Mouse (Mus musculus): ENCODE data around the gene Raver2. TPM values are rescaled to one million over a fixed set of nuclear protein-coding genes. Genes with fewer than 3 reads are reported as not detected.
"Not testable (repeated sequence)": the region's sequence is repeated elsewhere in the genome, so short reads cannot be mapped to it uniquely, and the experiment has no call there.

Raver2 gene
- polyA plus RNA-seq (2017; shearing (Covaris generic)), result 1 to 10 TPM; 1.6 to 2.1 TPM

DNA sequence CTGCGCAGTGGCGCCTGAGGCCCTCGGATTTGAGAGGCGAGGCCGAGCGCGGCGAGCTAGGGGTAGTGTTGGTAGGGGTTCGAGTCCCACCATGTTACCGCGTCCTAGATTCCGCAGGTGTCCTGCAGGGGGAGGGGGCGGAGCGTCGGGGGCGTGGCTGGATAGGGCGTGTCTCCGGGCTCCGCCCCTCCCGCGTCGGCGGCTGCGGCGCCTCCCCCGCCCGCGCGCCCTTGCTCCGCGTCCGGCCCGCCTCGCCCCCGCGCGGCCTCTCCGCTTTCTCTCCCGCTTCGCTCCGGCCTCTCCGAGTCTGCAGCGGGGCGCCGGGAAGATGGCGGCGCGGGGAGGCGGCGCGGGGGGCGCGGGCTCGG is at the start of gene Raver2:
TSS of gene Raver2 (plus strand) at position 198 of the 368 bp plus-strand sequence.
- ATAC-seq, result peak; percentile 43

DNA sequence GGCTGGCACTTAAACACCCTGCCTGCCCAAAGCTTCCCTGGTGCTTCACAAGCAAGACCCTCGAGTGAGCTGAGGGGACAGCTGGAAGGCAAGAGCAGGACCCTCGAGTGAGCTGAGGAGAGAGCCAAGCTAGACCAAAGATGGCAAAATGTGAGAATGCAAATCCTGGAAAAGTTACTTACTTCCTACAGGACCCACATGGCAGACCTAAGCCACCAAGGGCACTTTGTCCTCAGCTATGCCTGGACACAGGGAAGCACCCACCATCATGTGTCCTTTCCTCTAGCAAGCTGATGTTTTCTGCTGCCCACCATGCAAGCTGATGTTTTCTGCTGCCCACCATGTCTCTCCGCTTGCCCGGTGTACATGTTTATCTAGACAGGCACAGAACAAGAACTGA is 48.2 kb upstream of the Raver2 start, which contains the start of gene Gm10577:
TSS of gene Gm10577 (minus strand) at position 101 of the 400 bp plus-strand sequence.
- ATAC-seq, result no peak

DNA sequence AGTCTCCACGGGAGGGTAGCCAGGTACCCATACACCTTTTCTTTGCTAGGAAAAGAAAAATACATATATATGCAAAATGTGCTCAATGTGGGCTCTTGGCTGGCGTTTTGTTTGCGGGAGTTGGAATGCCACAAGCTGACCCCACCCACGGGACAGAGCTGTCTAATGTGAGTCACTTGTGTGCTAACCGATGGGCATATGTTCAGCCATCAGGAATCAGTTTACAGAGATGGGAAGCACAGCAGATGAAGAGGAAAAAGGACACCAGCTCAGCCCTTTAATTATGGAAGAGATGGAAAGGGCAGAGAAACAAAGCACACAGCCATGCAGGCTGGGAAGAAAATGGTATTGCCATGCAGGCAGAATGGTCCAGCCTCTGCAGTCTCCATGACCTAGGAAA is 42.2 kb upstream of the Raver2 start:
- no peak for ATAC-seq

DNA sequence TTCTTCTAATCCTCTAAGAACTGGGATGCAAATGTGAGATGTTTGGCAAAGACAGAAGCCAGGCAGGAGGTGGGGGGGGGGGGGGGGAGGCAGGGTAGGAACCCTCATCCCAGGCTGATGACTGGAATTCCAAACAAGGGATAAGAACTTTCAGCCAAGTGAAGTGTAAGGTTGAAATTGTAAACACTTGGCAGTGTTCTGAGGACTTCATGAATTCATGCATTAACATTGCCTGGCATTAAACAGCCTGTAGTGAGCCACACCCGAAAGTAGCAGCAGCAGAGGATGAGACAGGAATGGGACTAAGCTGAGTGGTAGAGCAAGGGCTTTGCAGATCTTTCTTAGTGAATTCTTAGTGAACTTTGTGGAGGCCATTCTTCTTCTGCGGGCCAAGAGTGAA is 41.8 kb upstream of the Raver2 start:
- no peak for ATAC-seq

DNA sequence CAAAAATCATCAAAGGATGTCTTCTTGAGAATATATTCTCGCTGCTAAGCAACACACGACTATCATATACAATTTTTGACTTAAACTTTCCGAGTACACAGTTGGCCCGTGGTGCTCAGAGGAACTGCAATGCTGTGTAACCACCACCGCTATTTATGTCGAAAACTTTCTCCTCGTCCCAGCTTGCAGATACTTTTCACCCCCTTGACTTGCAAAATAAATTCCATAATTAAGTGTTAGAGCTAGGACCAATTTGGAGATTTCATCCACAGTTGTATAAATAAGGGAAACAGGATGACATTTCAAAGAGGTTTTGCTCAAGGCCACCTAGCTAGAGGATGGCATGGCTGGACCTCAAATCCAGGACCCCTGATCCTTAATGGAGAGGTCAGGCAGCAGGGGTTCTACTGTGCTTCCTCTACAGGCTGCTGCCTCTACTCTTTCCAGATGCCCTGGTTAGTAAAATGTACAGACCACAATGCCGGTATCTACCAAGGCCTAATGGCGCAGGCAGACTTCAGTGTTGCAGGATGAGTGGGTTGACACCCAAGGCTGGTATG is 40.9 kb upstream of the Raver2 start:
- ATAC-seq, result no peak

DNA sequence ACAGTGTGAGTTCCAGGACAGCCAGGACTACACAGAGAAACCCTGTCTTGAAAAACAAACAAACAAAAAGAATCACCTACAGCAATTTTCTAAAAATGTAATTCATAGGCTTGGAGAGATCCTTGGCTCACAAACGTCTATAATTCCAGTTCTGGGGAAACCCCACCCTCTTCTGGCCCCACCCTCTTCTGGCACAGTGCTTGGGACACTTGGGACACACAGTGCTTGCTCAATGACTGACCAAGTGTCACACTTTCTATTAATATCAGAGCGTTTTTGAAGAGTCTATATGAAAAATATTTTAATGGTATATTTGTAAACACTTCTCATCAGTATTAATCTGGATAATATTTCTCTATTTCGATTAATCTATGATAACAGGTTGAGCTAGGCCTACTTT is 35.7 kb upstream of the Raver2 start:
- ATAC-seq, result no peak

DNA sequence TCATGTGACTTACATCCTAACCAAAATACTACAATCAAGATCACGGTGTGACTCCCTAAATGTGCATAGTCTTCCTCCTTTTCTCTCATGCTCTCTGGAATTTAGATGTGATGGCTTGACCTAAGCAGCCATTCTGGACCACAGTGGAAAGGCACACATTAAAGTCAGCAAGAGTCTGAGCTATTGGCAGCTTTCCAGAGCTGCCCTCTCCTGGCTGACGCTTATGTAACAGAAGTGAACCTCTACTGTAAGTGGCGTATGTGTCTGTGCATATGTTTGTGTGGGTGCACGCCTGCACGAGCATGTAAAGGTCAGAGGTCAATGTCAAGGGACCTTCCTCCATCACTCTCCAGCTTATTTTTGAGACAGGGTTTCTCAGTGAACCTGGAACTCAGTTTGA is 33.7 kb upstream of the Raver2 start:
- no peak for ATAC-seq

DNA sequence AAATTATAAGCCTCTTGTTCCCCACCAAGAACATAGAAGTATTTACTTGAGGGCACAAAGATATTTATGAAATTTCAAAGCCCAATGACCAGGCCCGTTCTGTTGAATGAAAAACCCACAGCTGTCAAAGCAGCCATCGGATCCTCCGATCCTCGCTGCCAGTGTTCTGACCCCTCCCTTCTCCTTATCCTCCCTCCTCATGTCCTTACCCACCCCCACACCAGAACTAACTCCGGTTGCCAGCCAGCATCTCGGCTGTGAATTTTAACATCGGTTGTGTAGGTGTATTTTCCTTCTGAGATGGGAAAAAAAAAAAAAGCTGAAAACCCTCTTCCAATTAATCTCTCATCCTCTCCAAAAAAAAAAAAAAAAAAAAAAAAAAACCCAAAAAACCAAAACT is 31.6 kb upstream of the Raver2 start:
- ATAC-seq, result no peak

DNA sequence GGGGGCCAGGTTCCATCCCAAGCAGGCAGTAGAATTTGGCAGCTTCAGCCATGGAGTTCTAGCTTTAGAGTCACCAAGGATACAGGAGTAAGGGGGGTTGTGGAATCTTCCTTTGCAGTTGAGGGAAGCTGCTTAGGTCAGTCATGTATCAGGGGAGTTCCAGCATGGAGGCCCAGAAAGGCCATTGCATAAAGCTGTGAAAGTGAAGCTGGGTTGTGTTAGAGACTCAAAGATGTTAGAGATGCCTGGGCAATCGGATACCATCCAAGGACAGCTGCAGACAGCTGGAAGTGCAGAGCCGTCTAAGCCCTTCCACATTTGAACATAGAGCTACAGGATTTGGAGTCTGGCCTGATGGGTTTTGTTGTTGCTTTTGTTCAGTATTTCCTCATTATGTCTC is 25.1 kb upstream of the Raver2 start:
- ATAC-seq, result no peak

DNA sequence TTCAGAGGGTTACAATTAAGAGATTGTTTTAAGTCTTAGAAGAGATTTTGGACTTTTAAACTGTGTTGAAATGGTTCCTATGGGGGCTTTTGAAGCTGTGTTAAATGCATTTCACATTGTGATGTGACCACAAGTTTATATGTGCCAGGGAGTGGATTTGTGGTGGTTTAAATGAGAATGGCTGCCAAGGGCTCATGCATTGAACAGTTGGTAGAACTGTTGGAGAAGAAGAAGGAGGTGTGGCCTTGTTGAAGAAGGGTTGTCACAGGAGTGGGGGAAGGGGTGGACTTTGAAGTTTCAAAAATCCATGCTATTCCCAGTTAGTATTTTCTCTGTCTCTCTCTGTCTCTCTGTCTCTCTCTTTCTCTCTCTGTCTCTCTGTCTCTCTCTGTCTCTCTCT is 24.6 kb upstream of the Raver2 start:
- ATAC-seq, result no peak

DNA sequence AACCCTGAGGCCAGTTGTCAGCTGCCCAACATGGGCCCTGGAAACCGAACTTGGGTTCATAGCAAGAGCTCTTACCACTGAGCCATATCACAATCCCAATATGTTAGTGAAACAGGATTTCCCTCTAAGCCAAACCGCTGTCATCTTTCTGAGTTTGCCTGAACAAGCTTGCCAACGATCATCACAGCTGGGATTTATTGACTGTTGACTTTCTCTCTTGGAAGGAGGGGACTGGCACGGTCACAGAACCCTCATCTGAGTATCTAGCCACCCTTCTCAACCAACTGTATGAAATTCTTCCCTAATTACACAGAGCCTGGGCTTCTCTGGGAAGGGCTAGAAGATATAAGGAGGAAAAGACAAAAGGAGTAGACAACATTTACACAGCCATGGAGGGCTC is 22.2 kb upstream of the Raver2 start:
- ATAC-seq, result no peak

DNA sequence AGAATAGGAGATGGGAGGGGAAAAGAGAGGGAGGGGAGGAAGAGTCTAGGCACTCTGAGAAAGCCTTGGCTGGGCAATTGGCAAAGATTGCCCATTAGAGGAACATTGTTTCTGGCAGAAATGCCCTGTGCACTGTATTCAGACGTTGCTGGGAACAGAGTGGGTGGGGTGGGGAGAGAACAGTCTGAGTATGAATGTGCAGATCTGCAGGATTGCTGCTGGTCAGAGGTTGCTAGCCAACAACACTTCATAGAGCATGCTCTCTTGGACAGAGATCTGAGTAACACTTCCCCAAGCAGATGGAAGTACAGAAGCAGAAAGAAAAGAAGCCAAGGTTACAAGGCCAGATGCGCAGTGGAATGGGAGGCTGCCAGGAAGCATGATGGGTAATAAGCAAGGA is 6.6 kb upstream of the Raver2 start:
- ATAC-seq, result no peak

DNA sequence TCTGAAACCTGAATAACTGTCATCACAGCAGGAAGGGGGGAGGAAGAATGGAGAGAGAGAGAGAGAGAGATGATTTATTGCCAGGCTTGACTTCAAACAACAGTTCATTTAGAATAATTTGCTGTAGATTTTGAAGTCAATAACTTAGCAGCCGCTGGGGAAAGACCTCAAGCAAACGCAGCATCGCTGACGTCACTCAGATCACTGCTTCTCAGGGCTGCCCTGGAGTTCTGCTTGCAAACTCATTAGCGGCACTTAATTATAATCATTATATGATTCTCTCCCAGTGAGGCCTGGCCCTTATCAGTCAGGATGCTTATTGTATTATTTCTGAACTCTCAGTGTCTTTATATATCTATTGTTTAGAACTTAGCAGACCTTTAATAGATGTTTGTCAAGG is 2.4 kb upstream of the Raver2 start:
- ATAC-seq, result no peak

DNA sequence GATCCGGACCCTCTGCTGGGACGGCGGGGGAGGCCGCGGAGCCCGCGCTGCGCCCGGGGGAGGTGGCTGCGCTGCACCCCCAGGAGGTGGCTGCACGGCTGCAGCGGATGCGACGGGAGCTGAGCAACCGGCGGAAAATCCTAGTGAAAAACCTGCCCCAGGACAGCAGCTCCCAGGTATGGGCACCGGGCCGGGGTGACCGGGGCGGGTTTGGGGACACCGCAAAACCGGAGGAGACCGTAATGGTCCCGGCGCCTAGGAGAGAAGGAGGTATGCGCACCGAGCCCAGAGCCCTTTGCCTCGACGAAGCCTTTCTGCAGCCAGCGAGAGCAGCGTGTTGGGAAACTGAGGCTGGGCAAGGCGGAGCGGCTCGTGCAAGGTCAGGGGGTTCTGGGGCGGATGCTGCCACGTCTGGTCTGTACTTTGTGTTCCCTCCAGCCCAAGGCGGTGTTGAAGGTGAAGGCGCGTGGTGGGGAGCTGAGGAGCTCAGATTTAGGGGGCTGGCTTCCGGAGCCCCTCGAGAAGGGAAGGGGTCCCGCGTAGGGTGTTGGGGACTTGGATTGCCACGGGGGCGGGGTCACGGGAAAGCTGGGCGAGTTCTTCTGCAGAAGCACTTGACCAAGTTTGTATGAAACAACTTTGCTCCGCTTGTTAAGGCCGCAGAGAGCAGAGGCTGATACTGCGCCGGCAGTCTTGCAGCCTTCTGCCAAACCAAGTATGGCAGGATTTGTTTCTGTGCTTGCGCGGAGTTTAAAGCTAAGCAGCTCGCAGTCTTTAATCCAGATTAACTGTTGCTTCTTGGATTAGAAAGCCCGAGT is 580 bp downstream of the Raver2 start:
- no peak for ATAC-seq

DNA sequence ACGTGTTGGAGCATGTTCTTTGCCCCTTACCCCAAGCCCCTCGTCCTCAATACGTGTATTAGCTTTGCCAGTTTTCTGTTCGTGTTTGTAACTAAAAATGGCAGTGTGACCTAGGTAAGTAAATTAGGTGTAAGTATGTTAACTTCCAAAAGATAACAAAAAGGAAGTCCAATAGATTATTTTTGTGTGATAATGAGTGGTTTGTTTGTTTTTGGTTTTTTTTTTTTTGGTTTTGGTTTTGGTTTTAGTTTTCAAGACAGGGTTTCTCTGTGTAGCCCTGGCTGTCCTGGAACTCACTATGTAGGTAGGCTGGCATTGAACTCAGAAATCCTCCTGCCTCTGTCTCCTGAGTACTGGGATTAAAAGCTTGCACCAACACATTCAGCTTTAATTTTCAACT is 2.8 kb downstream of the Raver2 start:
- ATAC-seq, result no peak

DNA sequence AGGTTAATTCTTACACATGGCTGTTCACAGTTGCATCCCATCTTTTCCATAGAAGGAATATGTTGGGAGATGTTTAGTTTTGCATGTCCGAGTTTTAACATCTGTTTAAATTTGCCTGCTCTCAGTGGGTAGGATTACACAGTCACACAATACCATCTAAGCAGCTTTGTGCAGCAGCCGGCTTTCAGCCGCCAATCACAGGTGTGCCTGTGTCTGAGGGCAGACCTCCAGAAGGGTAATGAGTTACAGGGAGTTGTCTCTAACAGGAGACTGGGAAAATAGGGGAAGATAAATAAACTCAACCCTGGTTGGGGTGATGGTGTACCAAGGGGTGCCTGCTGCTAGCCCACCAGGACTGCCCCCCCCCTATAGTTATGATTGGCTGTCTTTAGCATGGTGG is 7.6 kb downstream of the Raver2 start:
- ATAC-seq, result no peak

DNA sequence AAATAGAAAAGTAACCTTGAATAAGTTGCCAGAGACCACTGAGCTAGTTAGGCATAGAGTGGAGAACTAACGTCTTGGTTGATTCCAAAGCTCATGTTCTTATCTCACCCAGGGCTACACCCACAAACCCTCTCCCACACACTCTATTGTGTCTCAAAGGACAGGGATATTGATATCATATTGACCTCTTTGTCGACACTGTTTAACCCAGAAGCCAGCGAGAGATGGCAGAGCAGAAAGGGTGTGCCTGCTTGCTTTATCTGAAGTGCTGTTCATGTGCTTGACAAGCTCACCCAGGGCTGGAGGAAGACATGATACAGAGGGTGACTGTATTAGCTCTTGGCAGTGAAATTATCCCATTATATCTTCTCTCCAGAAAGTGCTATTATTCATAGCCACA is 11.2 kb downstream of the Raver2 start:
- ATAC-seq, result no peak

DNA sequence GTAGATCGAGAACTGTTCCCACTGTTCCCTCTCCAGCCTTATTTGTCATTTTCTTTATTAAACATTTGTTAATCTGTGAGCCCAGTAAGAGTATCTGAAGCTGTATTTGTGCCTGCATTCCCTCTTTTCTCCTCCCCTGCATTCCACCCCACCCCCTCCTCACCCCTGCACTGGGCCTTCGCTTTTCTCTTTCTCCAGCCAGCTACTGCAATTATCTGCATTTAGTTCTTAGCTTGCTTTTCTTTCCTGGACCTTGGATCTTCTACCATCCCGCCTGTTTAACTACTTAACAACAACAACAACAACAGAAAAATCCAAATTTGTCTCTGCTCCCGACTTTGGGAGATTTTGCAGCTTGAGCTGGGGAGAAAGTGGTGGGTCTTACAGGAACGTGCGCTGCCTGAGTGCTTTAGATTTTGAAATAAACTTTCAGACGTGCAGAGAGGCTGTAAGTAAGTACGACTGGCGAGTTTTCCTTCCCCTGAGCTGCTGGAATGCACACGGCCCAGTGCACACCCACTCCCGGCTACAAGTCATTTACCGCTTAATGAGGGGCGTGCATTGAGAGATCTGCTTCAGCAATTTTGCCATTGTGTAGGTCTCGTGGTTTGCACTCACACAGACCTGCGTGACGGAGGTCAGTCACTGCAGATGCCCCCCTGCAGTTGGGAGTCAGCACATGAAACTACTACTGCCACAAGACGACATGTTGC is 13.5 kb downstream of the Raver2 start:
- ATAC-seq, result no peak

DNA sequence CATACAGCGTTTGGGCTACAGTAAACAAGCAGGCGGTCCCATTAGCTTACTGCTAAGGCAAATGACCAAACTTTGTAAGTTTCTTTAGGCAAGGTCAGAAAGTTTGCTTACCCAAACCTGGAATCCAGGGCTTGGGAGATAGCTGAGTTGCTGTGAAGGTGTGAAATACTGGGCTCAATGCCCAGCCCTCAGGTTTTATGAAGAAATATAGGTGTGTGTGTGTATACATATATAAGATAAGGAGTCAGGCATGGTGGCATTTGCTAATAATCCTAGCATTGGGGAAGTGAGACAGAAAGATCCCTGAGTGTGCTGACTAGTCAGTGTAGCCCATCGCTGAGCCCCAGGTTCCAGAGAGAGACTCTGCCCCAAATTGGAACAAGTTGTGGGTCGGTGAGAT is 16.1 kb downstream of the Raver2 start:
- no peak for ATAC-seq

DNA sequence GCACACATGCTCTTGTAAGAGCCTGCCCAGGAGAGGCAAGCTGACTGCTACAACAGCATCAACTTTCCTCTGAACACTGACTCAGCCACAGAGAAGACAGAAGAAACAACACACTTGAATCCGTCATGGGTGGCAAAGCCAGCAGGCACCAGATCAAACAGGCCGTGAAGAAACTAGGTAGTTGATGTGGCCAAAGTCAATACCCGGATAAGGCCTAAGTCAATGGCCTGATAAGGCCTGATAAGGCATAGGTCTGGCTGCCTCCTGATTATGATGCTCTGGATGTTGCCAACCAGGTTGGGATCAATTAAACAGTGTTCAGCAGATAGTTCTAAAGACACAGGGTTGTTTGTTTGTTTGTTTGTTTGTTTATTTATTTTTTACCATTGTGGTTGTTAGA is 17.3 kb downstream of the Raver2 start:
- no peak for ATAC-seq

DNA sequence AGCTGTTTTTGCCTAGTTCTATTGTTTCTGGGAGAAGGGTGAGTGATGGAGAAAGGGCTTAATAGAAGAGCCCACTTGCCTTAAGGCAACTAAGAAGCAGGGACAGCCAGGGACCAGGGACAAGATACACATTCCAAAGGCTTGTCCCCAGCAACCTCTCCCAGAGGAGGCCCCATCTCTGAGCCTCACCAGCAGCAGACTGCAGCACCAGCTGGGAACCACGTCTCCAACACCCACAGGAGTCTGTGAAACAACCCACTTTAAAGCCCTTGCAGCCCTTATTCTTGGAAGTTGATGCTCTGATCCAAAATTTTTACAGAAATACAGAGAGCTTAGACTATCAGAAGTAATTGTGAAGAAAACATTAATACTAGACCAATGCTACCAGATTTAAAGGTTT is 18.9 kb downstream of the Raver2 start:
- no peak for ATAC-seq

DNA sequence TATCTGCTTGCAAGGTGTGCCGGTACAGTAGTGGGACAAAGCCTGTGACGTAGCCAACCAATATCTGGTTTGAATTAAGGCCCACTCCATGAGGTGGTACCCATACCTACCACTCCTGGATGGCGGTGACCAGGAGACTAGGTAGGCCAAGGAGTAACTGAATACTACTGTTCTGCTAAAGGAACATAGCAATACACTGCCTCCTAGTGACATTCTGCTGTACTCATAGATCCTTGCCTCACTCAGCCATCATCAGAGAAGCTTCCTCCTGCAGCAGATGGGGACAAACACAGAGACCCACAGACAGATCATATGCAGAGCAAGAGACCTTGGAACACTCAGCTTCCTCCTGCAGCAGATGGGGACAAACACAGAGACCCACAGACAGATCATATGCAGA is 21.8 kb downstream of the Raver2 start:
- ATAC-seq, result not testable (repeated sequence)

DNA sequence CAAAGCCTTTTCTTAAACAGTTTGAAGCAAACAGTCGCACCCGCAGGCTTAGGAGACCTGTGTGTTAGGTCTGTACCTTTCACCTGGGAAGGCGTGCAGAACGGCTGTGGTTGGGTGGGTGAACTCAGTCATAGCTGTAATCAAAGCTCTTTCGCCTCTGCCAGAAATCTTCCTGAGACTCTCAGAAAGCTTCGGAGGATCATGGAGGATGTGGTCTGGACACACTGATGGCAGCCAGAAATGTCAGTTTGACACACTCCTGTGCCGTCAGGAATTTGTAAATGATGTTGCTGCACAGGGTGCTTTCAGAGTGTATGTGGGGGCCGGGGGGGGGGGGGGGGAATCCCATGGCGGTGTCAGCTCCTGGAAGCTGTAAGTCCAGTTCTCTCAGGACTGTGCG is 24.5 kb downstream of the Raver2 start:
- no peak for ATAC-seq

DNA sequence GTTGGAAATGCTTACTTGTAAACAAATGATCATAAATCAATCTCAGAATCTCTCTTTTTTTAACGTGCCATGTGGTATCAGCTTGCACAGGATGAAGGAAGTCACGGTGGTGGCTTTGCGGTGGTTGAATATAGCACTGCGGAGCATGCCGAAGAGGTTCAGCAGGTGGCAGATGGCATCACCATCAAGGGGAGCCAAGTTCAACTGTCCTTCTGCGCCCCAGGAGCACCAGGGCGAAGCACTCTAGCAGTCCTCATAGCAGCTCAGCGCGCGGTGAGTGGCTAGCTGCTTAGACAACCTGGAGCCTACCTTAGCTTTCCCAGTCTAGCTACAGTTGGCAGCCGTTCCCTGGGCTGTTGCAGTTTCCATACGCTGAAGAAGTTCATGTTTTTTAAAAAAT is 38.3 kb downstream of the Raver2 start:
- no peak for ATAC-seq
